8 mouse cellular contexts compared by ENCODE assay signal in the genomic region with DNA sequence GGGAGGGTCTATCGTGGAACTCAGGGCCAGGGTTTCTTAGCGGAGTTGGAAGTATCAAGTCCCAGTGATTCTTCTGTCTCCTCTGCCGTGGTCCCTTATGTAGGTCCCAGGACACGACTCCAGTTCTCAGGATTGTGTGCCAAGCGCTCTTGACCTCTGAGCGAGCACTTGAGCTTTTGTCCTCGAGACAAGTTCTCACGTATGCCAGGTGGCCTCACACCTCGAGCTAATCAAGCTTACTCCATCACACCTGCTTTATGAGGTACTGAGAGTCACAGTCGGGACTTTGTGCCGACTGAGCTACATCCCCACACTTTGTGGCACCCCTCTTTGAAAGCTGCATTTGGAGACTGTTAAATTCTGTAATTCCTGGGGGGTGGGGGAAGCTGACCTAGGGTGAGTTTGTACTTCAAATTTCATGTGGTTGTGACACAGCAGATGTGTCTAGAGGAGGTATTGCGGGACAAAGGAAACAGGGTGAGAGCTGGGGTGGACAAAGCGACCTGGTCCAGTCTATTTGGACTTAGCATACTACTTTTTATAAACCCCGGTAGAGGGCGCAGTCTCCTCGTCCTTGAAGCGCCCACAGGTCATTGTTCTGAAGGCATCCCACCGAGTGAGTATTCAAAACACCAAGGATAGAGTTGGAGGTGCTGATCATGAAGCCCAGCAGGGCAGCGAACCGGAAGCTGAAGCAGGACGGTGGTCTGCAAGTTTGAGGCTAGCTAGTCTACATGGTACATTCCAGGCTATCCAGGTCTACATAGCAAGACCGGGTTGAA. TPM values are rescaled to one million over a fixed set of nuclear protein-coding genes. Genes with fewer than 3 reads are reported as not detected.
DNase-seq lines count a peak whose midpoint lies in the region; ATAC-seq and TF ChIP-seq lines count a peak whose summit lies in the region.

No protein-coding gene starts in this region.

- H3K9me3 ChIP-seq in neural tube, embryonic 14.5 days (ENCODE audit: control insufficient read depth, low read length), result no peaks in the 10 kb centered on the region

- no peak overlapping the region for H3K27ac ChIP-seq in neural tube, embryonic 14.5 days (ENCODE audit: low read depth, low read length)

- peak; percentile 61 for ATAC-seq in common myeloid progenitor, adult 5-6 weeks (replicated peaks; ENCODE audit: low read depth, poor library complexity, severe bottlenecking)
- ATAC-seq in neural tube, embryonic 14.5 days (ENCODE audit: low read depth), result peak; percentile 58; the same call in 1 of the 2 replicates

- DNase-seq in B cell, adult 2 months, result peak; percentile 77 to 81
- DNase-seq in NIH3T3 (ENCODE audit: low read depth), result peak; percentile 82
- peak; percentile 71 for DNase-seq in heart, adult 8-10 months (ENCODE audit: low spot score)
- DNase-seq in kidney, adult 11 months, result peak; percentile 70
- DNase-seq in lung, adult 2 months, result no peak
- peak; percentile 74 for DNase-seq in thymus, postnatal 4 days

- H3K4me3 ChIP-seq in lung, adult 2 months (replicated peaks; ENCODE audit: extremely low read depth, low read depth, low read length), result no peak overlapping the region
- no peak overlapping the region for H3K4me3 ChIP-seq in neural tube, embryonic 14.5 days (ENCODE audit: low read depth, low read length)

- H3K36me3 ChIP-seq in neural tube, embryonic 14.5 days (ENCODE audit: control insufficient read depth, insufficient read depth, low read length), result no peaks in the 10 kb centered on the region

- no peak overlapping the region for H3K4me2 ChIP-seq in neural tube, embryonic 14.5 days (ENCODE audit: low read depth, low read length)

- H3K9ac ChIP-seq in neural tube, embryonic 14.5 days (replicated peaks; ENCODE audit: low read depth, low read length), result no peak overlapping the region

- WGBS in lung, adult 2 months, result 23% methylated on average over 22 of the region's 22 CpGs
- WGBS in neural tube, embryonic 14.5 days, result 37% methylated on average over 22 of the region's 22 CpGs

- H3K4me1 ChIP-seq in lung, adult 2 months (ENCODE audit: control insufficient read depth, insufficient read depth, low read length), result peaks cover 9% of the 10 kb centered on the region
- H3K4me1 ChIP-seq in neural tube, embryonic 14.5 days (ENCODE audit: control insufficient read depth, insufficient read depth, low read length), result no peaks in the 10 kb centered on the region

- peak; percentile 70 for TF ChIP-seq CTCF in lung, adult 2 months (IDR thresholded peaks at IDR 0.05; ENCODE audit: insufficient read depth, low read length)

- no peak for TF ChIP-seq POLR2A in lung, adult 2 months (IDR thresholded peaks at IDR 0.05; ENCODE audit: borderline replicate concordance, extremely low read depth, low read depth, low read length)

- no peaks in the 10 kb centered on the region for H3K27me3 ChIP-seq in neural tube, embryonic 14.5 days (ENCODE audit: control insufficient read depth, insufficient read depth, low read length)

RNA-seq across cellular contexts. Expression of a gene that starts 8.2 kb away (rescaled TPM):
- 10.9 and 24.7 TPM in 2 replicates for total RNA-seq in common myeloid progenitor, adult 5-6 weeks (2017)
- total RNA-seq in heart, adult 8-10 months (2022), result 10 to 100 TPM in 2 of 4 experiments, 1 to 10 TPM in 2; 6.8 to 11.1 (median 9.0) TPM
- 20.2 and 25.9 TPM in 2 replicates for polyA plus RNA-seq in lung, adult 2 months (2012; rRNA removed)
- 7.2 and 8.7 TPM in 2 replicates for polyA plus RNA-seq in neural tube, embryonic 14.5 days (2014; fragmentation: Nextera tagmentation; extraction: Ambion mirVana)
